Mouse (Mus musculus): ENCODE measurements at regions not wholly inside any gene's neighbourhood (a gene's known extent, or its start where the extent isn't known, plus 50 kb on each side); places are given as distances from the start of the nearest gene placed in this dataset.

GRCm38 (mm10) chr6:141054026-141054425 lies 195.0 kb upstream of the Pde3a start:
- TF ChIP-seq CTCF (IDR thresholded peaks at IDR 0.05; ENCODE audit: insufficient read depth, low read depth, low read length) (no peak), POLR2A (IDR thresholded peaks at IDR 0.05; ENCODE audit: insufficient read depth, low read depth, low read length) (no peak)

All from olfactory bulb, adult 2 months (tissue).